Mouse (Mus musculus) midbrain, embryonic 14.5 days (tissue): ENCODE results near the gene Adcy9. TPM values are rescaled to one million over a fixed set of nuclear protein-coding genes. Genes with fewer than 3 reads are reported as not detected.

ENCODE experiments used
- ATAC-seq: fragments of 200-750 bp; cut with Nextera tagmentation; 2 replicates; pipeline ENCODE4 v1.8.0; 2017; ENCODE audit warnings: moderate number of reproducible peaks, moderate library complexity; ENCODE audit not compliant: low FRiP score, low TSS enrichment
- DNase-seq: peaks from one replicate; pipeline ENCODE4 v3.0.0-alpha.2; 2015
- H3K27ac ChIP-seq: fragments of 300-500 bp; sonication (generic); replicated peaks from 2 replicates; pipeline ENCODE4 v1.5.1; 2014; ENCODE audit warnings: mild to moderate bottlenecking, low read depth, low read length, moderate library complexity
- H3K27me3 ChIP-seq: fragments of 300-500 bp; sonication (generic); 2 replicates; pipeline ENCODE4 v1.6.1; 2014; ENCODE audit warnings: low read length, control low read depth, mixed read lengths; ENCODE audit not compliant: control insufficient read depth, insufficient read depth
- H3K36me3 ChIP-seq: fragments of 300-500 bp; sonication (generic); 2 replicates; pipeline ENCODE4 v1.6.1; 2014; ENCODE audit warnings: low read length, control low read depth; ENCODE audit not compliant: control insufficient read depth, insufficient read depth
- H3K4me1 ChIP-seq: fragments of 300-500 bp; sonication (generic); 2 replicates; pipeline ENCODE4 v1.6.1; 2014; ENCODE audit warnings: mild to moderate bottlenecking, antibody characterized with exemption, low read length, control low read depth; ENCODE audit not compliant: control insufficient read depth, insufficient read depth
- H3K4me2 ChIP-seq: fragments of 300-500 bp; sonication (generic); 2 replicates; pipeline ENCODE4 v1.6.1; 2014; ENCODE audit warnings: mild to moderate bottlenecking, low read length, moderate library complexity
- H3K4me3 ChIP-seq: fragments of 300-500 bp; sonication (generic); replicated peaks from 2 replicates; pipeline ENCODE4 v1.5.1; 2014; ENCODE audit warnings: low read depth, low read length
- H3K9ac ChIP-seq: fragments of 300-500 bp; sonication (generic); replicated peaks from 2 replicates; pipeline ENCODE4 v1.6.1; 2014; ENCODE audit warnings: mild to moderate bottlenecking, low read length, moderate library complexity
- H3K9me3 ChIP-seq: fragments of 300-500 bp; sonication (generic); 2 replicates; pipeline ENCODE4 v1.6.1; 2016; ENCODE audit warnings: low read length, control low read depth, mixed read lengths; ENCODE audit not compliant: control insufficient read depth
- WGBS: fragments of 180-500 bp; shearing (Covaris S2); extraction: QIAGEN DNeasy Blood & Tissue Kit; methylation state at CpG from one replicate; pipeline ENCODE4 v1.1.7; 2014; 5-methylcytosine and 5-hydroxymethylcytosine counted together
- polyA plus RNA-seq: library from polyadenylated mRNA; unstranded; fragments of >200 nt; fragmentation: Nextera tagmentation; extraction: Ambion mirVana; gene quantifications from 2 replicates; pipeline ENCODE4 v1.2.1, GENCODE M21; 2014

Gene Adcy9
- polyA plus RNA-seq, 1 experiment from 2014 or later = 5.3 TPM

GRCm38 (mm10) chr16:4413988-4414880, 6.1 kb downstream of the Adcy9 start:
- Histone ChIP-seq H3K4me1 (peaks cover 50% of the 10 kb centered on the region), H3K27me3 (0 out of 2 replicates have a peak, but pooled peaks cover 8% of the 10 kb centered on the region), H3K27ac (no peak overlapping the region), H3K9ac (no peak overlapping the region), H3K9me3 (no peaks in the 10 kb centered on the region), H3K36me3 (no peaks in the 10 kb centered on the region), H3K4me2 (peak overlapping the region; percentile 42), H3K4me3 (no peak overlapping the region)
- ATAC-seq (no peak), DNase-seq (no peak)
- WGBS = 68% methylated on average over 9 of the region's 9 CpGs

DNA sequence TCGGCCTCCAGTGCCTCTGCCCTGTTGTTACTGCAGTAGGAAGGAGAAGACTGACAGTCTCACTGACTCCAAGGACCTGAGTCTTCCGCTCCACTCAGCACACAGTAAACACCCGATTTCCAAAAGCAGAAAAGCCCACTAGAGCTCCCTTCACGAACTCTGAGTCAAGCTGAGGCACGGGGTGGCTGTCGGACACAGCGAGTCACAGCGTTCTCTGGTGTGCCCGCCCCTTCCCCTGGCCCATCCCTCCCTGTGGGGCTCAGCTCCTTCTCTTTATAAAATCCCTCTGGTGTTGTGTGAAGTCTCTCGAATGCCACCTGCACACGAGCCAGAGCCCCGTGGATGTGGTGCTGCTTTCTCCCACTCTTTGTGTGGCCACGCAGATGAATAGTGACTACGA, 7.0 kb downstream of the Adcy9 start:
- peaks cover 44% of the 10 kb centered on the region for H3K4me1 ChIP-seq
- 36% methylated on average over 14 of the region's 14 CpGs for WGBS
- 0 out of 2 replicates have a peak, but pooled peaks cover 8% of the 10 kb centered on the region for H3K27me3 ChIP-seq
- no peak for DNase-seq
- H3K4me3 ChIP-seq = no peak overlapping the region
- no peaks in the 10 kb centered on the region for H3K9me3 ChIP-seq
- no peaks in the 10 kb centered on the region for H3K36me3 ChIP-seq
- no peak overlapping the region for H3K27ac ChIP-seq
- H3K9ac ChIP-seq = no peak overlapping the region
- ATAC-seq = no peak
- H3K4me2 ChIP-seq = no peak overlapping the region

- Histone ChIP-seq H3K36me3 (no peaks in the 10 kb centered on the region), H3K9ac (no peak overlapping the region), H3K4me3 (no peak overlapping the region), H3K9me3 (no peaks in the 10 kb centered on the region), H3K4me2 (no peak overlapping the region), H3K4me1 (peaks cover 34% of the 10 kb centered on the region), H3K27me3 (no peaks in the 10 kb centered on the region), H3K27ac (no peak overlapping the region)
- ATAC-seq (no peak), DNase-seq (no peak)
- 92% methylated on average over 4 of the region's 4 CpGs for WGBS
Observed at GRCm38 (mm10) chr16:4412298-4412697, 8.0 kb downstream of the Adcy9 start.

- Histone ChIP-seq H3K36me3 (no peaks in the 10 kb centered on the region), H3K9me3 (no peaks in the 10 kb centered on the region), H3K4me3 (no peak overlapping the region), H3K27me3 (no peaks in the 10 kb centered on the region), H3K4me2 (no peak overlapping the region), H3K27ac (no peak overlapping the region), H3K4me1 (peaks cover 25% of the 10 kb centered on the region), H3K9ac (no peak overlapping the region)
- WGBS = 73% methylated on average over 2 of the region's 2 CpGs
- ATAC-seq (no peak), DNase-seq (no peak)
Observed at GRCm38 (mm10) chr16:4411296-4411695, 9.0 kb downstream of the Adcy9 start.

DNA sequence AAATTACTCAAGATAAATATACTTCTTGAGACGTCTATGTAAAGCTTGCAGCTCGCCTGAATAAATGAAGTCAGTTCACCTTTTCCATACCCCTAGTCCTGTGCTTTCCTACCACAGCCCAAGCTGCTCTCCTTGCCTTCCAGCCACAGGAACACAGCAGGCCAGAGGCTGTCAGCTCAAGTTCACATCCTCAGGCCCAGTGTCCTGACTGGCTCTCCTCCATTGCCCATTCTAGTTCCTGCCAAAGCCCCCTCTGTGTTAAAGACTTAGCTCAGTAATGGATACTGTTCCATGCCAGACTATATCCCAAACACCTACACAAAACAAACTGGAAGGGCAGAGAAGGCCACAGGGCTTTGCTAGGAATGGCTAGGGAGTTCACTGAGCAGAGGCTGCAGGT, 12.8 kb downstream of the Adcy9 start:
- Histone ChIP-seq H3K27ac (no peak overlapping the region), H3K4me2 (no peak overlapping the region), H3K4me1 (no peaks in the 10 kb centered on the region), H3K4me3 (no peak overlapping the region), H3K27me3 (no peaks in the 10 kb centered on the region), H3K36me3 (no peaks in the 10 kb centered on the region), H3K9ac (no peak overlapping the region), H3K9me3 (no peaks in the 10 kb centered on the region)
- no peak for ATAC-seq
- WGBS = 75% methylated on average over 2 of the region's 2 CpGs
- DNase-seq = no peak

DNA sequence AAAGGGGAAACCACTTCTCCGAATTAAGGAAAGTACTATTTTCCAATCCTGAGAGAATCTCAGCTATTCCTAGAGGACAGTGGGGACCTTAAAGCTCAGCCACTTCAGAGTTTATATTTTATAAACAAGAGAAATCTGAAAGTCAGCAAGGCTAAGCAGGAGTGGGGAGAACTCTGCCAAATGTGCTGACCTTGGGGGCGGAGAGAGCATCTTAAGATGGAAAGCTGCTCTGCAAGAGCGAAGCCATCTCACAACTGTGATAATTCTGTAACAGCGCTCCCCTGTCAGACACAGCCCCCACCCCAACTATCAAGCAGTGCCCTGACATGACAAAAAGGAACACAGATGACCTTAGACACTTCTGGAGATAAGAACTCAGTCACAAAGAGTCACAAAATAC, 13.6 kb downstream of the Adcy9 start:
- WGBS = 79% methylated on average over 4 of the region's 4 CpGs
- no peaks in the 10 kb centered on the region for H3K27me3 ChIP-seq
- H3K4me1 ChIP-seq = no peaks in the 10 kb centered on the region
- H3K4me2 ChIP-seq = no peak overlapping the region
- no peaks in the 10 kb centered on the region for H3K36me3 ChIP-seq
- H3K9ac ChIP-seq = no peak overlapping the region
- no peak for ATAC-seq
- no peaks in the 10 kb centered on the region for H3K9me3 ChIP-seq
- no peak overlapping the region for H3K4me3 ChIP-seq
- H3K27ac ChIP-seq = no peak overlapping the region
- no peak for DNase-seq

DNA sequence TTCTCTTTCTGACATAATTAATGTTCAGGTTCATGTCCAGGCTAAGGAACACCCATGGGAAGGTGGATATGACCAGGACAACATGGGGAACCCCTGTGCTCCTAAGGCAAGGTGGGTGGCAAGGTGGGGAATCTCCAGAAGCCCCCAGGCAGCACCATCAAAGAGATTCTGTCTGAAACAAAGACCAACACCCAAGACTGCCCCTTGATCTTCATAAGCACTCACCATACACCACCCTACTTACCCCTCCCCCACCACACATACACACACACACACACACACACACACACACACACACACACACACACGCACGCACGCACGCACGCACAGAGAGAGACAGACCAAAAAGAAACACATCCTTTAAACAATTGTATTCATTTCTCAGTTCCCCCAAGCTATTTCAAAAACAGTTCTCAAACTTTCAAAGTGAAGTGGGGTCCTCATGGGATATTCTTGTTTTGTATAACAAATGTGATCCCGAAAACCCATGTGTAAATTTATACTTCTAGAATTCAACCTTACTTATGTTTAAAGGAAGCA, 14.2 kb downstream of the Adcy9 start:
- Histone ChIP-seq H3K9ac (no peak overlapping the region), H3K4me3 (no peak overlapping the region), H3K4me1 (no peaks in the 10 kb centered on the region), H3K27ac (no peak overlapping the region), H3K36me3 (no peaks in the 10 kb centered on the region), H3K9me3 (no peaks in the 10 kb centered on the region), H3K4me2 (no peak overlapping the region), H3K27me3 (no peaks in the 10 kb centered on the region)
- ATAC-seq (no peak), DNase-seq (no peak)
- 95% methylated on average over 6 of the region's 6 CpGs for WGBS

DNA sequence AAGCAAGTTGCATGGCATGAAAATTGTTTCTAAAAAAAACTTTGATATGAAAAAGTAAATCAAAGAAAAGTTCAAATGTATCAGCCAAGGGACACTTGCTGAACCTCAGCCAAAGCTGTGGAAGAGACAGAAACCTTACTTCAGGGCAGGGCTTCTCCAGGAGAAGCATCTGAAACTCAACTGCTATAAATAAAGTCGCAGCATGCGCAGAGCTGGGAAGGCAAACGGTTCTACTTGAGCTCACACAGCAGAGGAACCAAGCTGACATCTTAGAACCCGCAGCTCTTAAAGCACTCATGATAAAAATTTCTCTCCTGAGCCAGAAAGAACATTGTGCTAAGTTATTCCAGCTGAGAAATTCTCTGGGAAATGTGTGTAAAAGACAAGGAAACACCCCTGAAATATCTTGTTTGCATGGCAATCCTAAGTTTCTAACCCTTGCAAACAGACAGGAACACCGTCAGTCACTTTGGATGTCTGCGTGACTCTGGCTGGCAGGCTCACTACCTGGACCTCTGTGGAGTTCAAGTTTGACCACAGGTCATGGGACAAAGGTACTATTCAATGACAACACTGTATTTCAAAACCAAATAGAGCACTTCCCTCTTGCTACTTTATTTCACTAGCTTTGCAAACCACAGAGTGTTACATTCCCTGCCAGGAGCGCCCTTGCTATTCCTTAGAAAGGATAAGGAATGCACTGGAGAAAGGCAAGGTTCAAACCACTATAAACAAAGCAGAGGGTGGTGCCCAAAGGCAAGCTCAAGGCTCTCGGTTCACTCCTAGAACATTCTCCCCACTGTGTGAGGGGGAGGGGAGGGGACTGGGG, 15.2 kb downstream of the Adcy9 start:
- Histone ChIP-seq H3K9me3 (no peaks in the 10 kb centered on the region), H3K36me3 (no peaks in the 10 kb centered on the region), H3K27me3 (no peaks in the 10 kb centered on the region), H3K9ac (no peak overlapping the region), H3K4me3 (no peak overlapping the region), H3K4me1 (no peaks in the 10 kb centered on the region), H3K4me2 (no peak overlapping the region), H3K27ac (no peak overlapping the region)
- WGBS = 69% methylated on average over 8 of the region's 8 CpGs
- no peak for ATAC-seq
- no peak for DNase-seq
